Mouse (Mus musculus) retina, postnatal 1 day (tissue): ENCODE data around the gene Lrrc63.
"Not testable (repeated sequence)": the region's sequence is repeated elsewhere in the genome, so short reads cannot be mapped to it uniquely, and the experiment has no call there.

Experiments used
- DNase-seq: peaks from one replicate; pipeline ENCODE4 v3.0.0-alpha.2; 2012

The Lrrc63 gene

DNA sequence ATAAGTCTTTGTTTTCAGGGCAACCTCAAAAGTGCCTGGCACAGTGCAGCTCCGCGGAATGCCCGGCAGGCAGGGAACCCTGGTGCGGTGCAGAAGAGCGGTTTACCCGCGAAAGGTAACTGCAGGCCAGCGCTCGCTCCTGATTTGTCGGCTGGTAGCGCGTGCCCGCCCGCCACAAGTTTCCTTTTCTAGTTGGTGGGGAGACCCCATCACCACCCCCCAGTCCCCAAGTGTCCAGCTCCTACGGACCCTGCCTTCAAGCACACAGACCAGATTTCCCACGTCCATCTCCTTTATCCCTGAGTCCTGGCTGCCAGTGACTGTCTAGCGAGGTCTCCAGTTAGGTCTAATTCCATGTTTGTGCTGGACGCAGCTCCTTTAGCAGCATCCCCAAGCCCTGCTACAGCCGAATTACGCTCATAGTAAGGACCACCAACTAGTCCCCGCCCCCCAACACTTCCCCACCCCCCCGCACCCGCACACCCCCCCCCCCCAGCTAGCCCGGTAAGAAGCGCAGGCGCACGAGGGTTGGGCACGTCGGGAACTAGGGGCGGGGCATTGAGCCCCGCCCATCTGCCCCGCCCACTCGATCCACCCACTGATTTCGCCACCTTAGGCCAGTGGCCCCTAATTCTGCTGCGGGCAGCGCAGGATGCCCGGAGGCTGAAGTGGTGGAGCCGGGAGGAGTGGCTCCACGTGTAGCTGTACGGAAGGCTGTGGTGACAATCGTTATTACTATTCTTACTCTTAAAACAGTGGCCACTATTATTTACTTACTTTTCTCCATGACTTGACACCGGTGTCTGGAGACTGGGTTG, at the start of gene Lrrc63, which contains the start of gene Lcp1:
Lrrc63 (minus strand) TSS at position 381 of the 818 bp plus-strand sequence.
Lcp1 (plus strand) TSS at position 601 of the 818 bp plus-strand sequence.
- peak; percentile 91 for DNase-seq

DNA sequence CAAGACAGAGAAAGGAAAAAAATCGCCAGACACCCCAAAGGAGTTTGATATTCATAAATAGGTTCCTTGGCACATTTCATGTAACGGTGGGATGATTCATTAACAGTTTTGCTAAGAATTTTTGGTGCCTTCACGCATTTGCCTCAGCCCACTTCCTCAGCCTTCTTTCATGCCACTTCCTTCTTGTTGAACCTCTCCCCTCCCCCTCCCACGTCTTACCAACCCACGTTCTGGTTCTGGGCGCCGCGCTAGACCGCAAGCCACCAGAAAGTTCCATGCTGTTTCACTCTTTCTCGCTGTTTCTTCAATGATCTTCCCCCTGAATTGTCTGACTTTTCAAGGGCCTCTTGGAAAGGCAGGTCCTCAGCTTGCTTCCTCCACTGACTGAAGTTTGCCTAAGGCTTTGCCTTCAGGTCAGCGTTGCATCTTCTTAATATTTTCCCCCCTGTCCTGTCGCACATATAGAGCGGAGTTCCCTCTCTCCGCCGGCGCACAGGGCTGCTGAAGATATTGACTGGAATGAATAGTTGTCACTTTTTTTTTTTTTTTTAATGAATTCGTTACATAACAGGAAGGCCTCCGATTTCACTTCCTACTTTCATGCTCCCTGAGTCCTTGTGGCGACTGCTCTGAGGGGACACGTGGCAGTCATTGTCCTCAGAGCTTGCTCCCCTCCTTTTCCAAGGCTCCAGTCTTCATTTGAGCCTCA, 48.7 kb upstream of the Lrrc63 start:
- no peak for DNase-seq

DNA sequence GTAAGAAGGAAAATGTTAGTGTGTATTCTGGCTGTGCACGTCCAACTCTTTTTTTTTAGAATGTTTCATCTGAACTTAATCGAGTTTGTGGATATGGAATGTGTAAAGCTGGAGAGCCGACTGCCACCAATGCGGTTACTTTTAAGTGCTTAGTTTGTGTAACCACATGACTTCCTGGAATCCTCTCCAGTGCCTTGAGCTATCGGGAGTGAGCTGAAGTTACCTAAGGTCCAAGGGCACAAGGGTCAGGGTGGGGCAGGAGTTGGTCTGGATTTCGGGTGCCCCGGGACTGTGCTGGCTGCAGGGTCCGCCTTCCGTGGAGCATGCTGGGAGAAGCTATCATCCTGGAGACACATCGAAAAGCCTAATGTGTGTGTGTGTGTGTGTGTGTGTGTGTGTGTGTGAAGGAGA, 48.1 kb upstream of the Lrrc63 start:
- DNase-seq: no peak

DNA sequence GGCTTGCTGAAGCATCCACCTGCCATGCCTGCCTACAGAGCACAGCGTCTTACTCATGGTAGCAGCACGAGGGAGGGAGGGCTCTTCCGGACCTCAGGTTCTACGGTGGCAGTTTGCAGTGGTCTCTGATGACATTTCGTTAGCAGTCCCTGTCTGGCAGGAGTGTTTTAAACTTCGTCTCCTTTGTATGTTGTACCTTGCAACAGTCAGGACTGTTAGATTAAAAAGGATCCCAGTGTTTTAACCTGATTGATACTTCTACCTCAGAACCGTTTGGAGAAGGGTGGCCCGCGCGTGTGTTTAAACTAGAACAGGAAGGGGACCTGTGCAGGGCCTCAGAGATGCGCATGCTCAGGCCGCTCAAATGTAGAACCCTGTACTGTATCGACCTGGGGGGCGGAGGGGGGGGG, 47.7 kb upstream of the Lrrc63 start:
- no peak for DNase-seq

DNA sequence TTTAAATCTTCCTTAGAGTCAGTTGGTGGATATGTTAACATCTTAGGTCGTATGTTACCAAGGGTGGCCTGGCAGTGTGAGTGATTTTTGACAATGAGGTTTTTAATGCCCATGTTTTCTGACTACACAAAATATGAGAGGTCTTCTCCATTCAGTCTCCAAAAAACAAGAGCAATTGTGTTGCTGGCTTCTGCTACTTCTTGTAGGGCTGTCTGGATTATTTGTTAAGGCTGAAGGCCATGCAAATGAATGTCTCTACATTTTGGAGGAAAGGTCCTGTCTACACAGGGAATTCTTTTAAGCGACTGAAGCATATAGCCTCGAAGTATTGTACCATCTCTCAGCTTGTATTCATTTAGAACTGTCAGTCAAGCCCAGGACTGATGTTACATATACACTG, 46.7 kb upstream of the Lrrc63 start:
- DNase-seq: no peak

DNA sequence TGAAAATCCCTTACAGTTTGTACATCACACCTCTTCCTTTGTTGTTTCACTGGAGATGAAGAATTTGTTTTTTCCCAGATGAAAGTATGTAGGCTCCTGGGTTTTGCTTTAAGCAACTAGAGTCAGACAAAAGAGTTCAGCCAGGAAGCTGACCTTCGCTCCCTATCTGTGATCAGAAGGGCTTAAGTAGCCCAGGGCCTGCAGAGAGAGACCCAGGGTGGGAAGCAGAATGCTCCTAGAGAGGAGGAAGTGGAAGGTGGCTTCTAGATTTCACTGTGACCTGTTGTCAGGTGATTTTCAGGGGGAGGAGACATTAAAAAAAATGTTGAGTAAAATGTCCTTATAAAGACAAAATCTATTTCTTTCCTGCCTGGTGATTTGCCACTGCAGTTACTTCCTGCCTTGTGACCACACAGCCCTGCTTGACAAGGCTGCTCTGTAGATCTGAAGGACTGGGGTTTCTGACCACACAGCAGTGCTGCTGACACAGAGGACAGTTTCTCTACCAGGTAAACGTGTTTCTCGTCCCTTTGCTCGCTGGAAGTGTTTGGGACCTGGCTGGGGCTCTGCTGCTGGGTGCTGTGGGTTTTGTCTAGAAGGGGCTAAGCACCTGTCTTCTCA, 45.9 kb upstream of the Lrrc63 start:
- DNase-seq: no peak

DNA sequence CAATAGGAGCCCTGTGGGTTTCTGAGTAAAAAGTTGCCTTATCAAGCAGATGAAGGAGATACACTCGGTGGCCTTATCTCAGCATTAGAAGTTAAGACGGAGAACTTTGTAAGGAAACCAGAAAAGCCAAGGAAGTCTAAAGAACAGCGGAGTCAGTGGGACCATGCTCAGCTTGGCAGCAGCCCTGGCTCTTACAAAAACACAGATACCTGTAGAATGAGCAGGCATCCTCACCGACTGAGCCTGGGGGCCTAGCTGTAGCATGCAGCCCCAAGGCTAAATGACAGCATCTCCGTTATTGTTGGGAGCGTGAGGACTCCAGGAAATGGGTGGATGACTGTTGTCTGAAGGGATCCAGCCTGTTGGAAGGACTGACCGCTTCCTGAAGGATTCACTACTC, 45.1 kb upstream of the Lrrc63 start:
- DNase-seq: no peak

DNA sequence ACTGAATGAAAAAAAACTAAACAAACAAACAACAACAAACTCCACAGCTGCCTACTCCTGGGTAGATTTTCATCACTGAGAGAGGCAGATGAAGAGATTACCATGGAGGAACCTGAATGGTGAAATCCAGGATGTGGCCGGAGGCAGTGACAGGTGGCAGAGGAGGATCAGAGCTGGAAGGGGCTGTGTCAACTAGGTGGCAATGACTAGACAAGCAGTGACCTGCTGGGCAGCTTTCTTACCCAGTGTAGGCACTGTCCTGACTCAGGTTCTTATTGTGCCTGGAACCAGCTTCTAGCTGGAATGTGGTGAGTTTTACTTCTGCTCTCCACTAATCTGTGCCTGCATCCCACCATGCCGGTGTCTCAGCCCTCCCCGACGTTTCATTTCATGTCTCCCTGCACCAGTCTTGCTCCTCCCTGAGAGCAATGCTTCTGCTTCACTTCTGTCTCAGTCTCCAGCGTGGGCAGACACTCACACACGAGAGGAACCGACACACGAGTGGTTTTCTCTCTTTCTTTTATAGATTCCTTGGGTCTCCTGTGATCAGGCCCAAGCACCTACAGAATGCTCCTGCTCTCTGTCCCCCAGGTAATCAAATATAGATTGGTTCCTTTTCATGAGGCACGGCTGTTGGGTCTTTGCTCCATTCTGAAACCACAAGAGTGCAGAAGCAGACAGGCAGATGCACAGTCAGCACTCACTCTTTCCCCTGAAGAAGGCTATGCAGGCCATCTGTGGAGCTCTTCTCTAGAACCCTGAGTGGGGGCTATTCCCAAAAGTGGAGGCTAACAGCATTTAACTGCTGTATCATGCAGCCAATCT, 44.3 kb upstream of the Lrrc63 start:
- no peak for DNase-seq

DNA sequence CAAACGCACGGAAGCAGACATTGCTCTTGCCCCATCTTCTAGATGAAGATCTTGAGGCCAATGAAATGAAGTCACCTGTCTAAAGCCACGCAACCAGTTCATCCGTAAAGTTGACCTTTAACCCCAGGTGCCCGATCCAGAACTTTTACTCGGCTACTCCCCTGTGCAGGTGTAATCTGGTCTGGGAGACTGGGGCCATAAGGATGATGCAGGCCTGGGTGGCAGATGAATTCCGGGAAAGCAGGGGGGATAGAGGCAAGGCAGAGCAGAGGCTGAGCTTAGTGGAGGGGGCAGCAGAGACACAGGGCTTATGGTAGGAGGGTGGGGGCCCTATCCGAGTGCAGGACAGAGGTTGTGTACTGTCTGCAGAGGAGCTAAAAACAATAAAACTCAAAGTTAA, 43.6 kb upstream of the Lrrc63 start:
- DNase-seq: no peak

DNA sequence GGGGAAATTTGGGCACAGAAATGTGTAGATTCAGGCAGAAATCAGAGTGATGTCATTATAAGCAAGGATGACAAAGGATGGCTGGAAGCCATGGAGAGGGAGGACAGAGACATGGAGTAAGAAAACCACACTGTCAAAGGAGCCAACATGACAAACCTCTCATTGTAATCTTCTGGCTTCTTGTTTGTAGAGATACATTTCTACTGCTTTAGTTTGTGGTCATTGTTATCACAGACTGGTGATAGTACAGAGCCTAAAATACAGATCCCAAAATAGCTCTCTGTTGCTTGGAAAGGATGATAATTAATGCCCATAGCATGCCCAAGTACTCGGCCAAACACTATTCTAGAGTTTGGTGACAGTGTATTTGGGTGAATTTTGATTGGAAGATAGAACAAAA, 39.9 kb upstream of the Lrrc63 start:
- DNase-seq: no peak

DNA sequence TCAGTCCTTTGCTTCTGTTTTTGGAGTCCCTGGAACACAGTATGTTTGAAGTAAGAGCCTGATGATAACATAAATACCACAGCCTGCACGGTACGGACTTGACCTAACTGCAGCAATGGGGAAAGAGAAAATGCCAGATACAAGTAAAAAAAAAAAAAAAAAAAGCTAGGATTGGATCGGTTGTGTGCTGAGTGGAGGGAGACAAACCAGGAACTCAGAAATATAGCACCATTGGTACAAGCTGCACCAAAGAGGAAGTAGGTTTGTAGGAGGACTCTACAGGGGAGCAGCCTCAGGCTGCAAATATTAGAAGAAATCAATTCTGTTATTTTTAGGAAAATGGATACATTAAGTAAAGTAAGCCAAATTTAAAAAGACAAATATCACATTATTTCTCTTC, 37.8 kb upstream of the Lrrc63 start:
- DNase-seq: no peak

DNA sequence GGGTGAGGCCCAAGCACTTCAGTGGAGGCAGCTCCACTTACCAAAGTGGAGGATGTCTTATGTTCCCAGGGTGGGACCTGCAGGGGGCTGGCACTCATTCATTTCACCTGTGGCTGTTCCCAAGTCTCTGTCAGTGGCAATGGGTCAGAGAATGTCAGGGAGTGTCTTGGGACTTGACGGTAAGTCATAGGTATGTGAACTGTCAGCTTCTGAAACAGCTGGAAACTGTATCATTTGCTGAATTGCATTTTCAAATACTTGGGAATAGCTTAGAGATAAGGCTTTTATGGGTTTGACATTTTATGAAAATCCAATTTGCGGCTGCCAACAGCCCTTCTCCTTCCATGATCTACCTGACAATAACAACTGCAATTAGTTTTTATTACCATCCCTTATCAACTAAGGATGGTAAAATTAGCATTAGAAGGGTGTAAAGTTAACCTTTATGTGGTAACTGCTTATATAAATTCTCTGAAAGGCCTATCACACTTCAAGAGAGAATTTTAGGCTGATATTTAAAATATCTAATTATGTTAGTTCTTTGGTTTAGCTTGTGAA, 35.0 kb upstream of the Lrrc63 start:
- DNase-seq: no peak

DNA sequence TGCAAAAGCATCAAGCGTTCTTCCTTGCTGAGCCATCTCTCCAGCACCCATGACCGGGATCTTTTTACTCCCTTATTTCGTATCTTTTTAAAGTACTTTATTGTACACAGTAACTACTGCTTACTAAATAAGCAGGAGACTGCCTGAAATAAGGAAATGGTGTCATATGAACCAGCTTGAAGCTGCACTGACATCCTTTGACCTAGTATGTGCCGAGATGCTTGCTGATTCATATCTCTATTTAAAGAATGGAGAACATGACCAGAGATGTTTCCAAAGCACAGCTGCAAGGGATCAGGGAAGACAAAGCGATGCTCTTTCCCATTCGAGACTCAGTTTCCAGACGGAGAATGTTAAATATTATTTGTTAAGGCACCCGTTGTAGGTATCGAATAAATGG, 33.7 kb upstream of the Lrrc63 start:
- no peak for DNase-seq

DNA sequence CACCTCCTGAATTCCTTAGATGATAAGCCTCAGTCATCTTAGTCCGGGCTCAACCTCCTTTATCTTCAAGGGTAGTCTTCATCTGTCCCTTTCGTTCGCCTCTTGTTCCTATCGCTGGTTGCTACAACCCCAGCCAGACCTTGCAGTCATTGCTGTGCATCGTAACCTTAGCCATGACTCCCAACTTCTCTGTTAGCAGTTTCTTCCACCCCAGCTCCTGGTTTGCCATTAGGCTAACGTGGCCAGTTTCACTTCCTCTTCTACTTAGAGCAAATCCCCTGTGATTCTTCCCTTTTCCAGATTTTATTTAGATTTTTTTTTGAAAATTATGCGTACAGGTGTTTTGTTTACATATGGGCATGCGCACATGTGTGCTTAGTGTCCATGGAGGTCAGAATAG, 33.2 kb upstream of the Lrrc63 start:
- no peak for DNase-seq

DNA sequence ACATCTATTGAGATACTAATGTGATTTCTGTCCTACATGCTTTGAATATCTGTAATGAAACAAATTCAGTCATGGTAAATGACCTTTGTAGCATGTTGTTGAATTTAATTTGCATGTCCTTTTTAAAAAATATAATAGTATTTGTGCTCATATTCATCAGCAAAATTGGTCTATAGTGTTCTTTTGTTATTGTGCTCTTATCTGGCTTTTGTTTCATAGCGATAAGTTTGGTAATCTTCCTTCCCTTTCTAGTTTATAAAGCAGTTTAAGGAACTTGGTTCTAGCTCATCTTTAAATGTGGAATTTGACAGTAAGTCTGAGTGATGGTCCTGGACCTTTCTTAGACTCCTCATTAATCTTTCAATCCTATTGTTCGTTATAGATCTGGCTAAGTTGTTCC, 28.7 kb upstream of the Lrrc63 start:
- no peak for DNase-seq

DNA sequence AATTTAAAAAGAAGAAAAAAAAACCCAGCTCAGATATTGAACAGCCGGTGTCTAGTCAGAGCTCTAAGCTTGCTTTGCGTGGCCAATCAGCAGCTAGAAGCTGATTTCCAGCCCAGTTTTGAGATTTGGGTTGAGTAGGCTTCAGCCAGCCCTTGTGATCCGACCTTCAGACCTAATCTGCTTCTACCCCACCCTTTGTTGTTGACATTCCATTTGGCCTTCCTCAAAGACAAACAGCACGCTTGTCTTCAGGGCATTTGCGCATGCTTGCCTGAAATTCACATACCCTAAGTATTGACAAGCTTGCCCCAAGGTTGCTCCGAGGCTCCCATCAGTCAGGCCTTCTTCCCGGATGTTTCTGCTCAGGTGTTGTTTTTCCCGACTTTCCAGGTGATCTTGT, 23.8 kb upstream of the Lrrc63 start:
- no peak for DNase-seq

DNA sequence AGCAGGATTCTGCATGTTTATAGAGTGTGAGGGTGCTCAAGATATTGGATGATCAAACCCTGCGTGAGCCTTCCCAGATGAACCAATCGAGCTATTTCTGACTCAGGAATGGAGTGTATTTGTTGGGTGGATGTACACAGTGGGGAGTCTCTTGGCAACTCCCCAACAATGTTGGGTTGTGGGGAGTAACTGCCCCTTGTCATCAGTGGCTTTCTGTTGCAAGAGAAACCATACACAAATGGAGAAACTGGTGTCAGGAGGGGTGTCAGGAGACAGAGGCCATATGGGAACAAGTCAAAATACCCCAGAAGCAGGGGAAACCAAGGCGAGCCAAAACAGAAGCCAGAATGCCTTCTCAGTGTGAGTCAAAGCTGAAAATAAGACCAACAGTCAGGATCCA, 20.5 kb upstream of the Lrrc63 start:
- DNase-seq: no peak

DNA sequence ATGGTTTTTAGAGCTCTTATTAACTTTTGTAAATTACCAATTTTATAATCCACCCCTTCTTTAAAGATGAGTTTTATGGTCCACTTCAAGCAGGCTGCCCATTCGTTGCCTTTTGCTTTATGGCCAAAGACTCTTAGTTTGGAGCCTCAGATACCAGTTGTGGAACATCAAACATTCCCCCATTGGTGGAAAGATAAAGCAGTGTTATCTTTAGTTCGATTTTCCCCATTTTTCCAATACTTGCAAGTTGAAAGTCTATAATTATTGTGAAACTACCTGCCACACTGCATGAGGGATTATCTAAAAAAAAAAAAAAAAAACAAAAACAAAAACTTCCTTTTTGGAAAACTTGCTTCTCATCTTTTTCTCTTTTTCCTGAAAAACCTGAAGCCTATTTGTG, 20.0 kb upstream of the Lrrc63 start:
- DNase-seq: no peak

DNA sequence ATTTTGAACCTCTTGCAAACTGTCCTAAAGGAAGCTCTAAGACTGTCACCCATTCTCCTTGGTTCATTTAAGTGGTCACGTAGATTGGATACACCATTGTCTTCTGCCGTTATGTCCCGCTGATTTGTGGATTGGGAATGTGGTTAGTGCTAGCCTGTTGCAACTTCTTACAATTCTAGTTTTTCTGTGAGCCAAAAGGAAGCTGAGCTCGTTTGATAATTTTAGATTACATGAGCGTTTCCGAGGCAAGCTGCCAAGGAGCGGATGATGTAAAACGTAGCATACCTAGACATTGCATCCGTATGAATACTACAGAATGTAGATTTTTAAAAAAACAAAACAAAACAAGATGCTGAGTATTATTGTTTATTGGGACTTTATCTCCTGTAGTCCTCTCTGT, 17.5 kb upstream of the Lrrc63 start:
- DNase-seq: no peak

DNA sequence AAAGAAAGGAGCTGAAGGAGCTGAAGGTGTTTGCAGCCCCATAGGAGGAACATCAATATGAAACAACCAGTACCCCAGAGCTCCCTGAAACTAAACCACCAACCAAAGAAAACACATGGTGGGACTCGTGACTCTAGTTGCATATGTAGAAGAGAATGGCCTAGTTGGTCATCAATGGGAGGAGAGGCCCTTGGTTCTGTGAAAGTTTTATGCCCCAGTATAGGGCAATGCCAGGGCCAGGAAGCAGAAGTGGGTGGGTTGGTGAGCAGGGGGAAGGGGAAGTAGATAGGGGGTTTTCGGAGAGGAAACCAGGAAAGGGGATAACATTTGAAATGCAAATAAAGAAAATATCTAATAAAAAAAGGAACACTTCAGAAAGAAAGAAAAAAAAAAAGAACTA, 17.0 kb upstream of the Lrrc63 start:
- DNase-seq: not testable (repeated sequence)

DNA sequence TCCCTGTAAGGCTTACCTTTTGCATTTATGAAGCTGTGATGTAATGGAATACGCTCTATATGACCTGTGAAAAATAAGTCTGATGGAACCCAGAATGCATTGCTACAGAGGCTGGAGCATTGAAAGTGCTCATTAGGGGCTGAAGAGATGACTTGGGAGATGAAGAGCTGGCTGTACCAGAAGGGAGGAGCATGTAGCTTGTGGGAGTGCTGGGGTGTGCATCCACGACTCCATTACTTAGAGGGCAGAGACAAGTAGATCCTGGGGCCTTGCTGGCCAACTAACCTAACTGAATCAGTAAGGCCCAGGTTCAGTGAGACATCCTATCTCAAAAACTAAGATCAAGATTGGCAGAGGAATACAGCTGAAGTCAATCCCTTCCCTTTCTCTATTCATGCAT, 8.5 kb upstream of the Lrrc63 start:
- DNase-seq: no peak

DNA sequence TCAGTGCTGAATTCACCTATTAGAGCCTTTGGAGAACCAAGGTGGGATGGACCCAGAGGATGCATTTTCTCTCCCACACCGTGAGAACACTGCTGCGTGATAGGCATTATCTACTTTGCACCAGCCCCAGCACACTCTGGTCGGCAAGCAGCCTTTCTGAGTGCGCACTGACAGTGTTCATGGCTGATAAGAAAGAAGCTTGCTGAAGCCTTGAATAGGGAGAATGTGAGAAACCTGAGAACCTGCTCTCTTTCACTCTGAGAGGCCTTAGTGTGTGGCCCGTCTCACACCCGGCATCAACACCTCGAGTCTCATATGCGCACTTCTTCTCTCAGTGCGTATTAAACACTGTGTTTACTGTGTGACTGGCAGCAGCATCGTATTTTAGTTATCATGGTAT, 7.8 kb upstream of the Lrrc63 start:
- no peak for DNase-seq
